Mouse (Mus musculus) layer of hippocampus, postnatal 14 days (tissue): Measurements from ENCODE around the gene Rab15. TPM values are rescaled to one million over a fixed set of nuclear protein-coding genes. Genes with fewer than 3 reads are reported as not detected.

Experiments
- DNase-seq, 2 experiments: peaks; one replicate each; pipeline ENCODE4 v3.0.0; 2021 to 2022; ENCODE audit warnings: low spot score in 2 of 2, mixed read lengths in 1 of 2
- total RNA-seq, 2 experiments: library from RNA; stranded (reverse); gene quantifications; 2 replicates each; pipeline ENCODE4 v1.2.3; 2021

Gene Rab15
- total RNA-seq, 2 experiments from 2014 or later: 172 to 176 TPM

DNA sequence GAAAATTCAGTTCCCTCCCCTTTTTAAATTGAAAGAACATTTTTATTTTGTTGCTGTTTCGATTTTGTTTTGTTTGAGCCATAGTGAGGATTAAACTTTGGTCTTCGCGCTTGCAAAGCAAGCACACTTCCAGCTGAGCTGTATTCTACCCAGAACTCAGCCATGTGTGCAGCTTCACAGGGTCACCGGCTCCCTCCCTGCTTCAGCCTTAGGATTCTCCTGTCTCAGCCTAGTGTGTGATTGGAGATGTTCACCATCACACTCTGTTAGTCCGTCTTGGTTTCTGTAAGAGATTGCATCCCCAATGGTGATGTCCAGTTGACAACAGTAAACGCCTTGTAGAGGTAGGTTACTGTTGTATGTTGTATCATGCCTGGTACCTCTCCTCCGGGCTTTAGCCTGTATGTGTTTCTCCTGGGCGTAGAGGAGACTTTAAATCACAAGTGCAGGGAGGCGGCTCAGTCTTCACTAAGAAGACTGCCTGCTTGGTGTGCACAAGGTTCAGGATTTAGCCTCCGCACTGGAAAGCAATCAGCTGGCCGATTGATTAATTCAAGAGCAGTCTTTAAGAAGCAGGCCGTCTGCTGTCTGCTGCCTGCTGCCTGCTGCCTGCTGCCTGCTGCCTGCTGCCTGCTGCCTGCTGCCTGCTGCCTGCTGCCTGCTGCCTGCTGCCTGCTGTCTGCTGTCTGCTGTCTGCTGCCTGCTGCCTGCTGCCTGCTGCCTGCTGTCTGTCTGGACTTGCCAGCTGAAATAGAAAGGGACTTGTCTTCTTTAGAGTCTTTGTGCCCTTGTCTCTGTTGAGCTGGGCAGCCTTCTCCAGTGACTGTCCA lies 41.9 kb downstream of the Rab15 start:
- DNase-seq: peak; percentile 20 to 40

DNA sequence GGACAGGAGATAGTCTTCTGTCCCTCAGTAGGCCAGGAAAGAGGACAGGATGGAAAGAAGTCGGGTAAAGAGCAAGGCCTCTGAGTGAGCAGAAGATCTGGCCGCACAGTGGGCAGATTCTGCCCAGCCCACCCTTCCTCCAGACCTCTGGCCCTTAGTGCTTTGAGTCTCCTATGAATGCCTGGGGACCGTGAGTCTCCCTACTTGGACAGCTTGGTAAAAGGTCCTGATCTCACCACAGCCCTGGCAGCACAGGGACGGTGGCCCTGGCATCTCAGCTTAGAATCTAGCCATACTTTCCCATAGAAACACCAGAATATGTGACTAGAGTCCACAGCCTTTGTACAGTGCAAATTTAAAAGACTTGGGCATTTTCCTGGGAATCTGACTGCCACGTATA lies 42.8 kb downstream of the Rab15 start:
- no peak for DNase-seq

DNA sequence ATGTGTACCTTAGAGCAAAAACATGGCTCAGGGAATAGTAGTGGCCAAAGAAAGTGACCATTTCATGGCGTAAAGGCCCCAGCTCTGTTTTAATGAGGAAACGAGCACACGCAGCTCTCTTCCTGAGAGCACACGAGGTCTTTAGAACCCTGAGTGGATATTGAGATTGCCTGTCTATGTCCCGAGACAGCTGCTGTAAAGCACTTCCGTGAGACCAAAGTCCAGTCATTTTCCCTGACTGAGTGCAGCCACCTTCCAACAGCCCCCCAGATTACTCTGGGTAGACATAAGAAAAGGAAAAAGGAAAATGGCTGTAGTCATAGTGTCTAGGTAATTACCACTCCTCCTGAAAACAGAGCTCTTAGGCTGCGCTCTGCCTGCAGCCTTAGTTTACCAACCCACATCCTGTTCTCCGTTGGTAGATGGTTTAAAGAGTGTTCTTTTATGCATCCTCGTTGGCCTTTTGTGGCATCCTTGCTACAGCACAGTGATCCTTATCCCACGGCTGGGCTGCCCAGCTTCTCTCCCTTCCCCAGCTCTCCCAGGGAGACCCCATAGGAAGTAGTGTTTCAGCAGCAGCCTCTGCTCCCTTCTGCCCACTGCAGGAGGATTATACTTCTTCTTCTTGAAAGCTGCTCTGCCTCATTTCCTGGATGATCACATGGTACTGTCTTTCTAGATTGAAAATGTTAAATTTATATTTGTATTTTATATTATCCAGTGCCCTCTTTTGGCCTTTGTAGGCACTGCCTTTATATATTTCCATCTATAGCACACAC lies 44.2 kb downstream of the Rab15 start:
- no peak for DNase-seq

DNA sequence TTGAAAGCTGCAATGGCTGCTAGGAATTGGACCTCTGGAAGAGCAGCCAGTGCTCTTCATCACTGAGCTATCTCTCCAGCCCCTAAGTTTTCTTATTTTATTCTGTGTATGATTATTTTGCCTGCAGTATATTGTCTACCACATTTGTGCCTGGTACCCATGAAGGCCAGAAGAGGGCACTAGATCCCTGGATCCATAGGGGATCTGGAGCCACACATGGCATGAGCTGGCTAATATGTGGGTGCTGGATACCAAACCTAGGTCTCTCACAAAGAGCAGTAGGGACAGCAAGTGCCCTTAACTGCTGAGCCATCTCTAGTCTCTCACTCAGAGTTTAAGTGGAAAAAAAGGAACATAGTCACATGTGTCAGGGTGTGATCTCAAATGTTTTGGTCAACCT lies 44.9 kb downstream of the Rab15 start:
- no peak for DNase-seq

DNA sequence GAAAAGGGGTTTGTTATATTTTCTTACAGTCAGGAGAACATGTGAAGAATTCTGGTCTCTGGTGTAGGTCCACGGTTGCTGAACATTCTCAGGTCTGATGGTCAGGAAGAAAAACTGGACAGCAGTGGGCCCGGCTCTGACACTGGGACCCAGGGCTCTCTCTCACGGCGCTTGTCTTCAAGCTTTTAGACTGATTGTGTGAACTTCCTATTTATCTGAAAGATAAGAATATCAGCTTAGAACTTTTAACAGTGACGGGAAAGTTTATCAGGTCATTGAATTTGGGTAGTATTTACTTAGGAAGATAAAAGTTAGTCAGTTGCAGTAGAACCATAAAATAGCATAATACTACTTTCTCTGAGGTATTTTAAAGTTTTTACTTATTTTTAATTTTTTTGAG lies 45.8 kb downstream of the Rab15 start:
- DNase-seq: no peak

DNA sequence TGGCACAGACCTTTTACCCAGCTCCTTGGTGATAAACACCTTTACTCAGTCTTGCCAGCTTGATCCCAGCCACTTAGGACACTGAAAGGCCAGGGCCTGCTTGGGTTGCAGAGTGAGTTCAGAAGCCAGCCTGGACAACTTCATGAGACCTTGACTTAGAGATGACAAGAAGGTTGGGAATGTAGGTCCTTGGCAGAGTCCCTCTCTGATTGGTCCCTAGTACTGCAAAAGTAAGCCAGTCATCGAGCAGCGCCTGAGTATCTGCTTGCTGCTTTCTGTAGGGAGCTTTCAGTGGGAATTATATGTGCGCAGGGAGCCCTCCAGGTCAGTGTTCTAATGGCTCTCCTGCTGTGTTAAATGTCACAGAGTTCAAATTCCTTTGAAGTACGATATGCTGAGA lies 47.6 kb downstream of the Rab15 start:
- no peak for DNase-seq

DNA sequence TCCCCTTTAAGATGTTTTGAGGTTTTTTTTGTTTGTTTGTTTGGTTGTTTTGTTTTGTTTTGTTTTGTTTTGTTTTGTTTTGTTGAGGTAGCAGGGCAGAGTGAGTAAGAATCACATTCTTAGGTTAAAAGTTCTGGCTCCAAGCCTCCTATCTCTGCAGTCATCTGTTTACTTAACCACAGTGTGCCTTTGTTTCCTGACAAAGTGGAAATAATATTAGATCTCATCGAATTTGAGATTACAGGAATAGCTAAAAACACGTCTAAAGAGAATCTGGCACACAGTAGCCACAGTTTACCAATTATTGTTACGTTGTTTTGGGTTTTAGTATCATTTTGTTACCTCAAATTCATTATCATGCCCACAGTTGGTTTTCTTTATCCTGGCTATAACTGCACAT lies 48.1 kb downstream of the Rab15 start:
- DNase-seq: no peak

DNA sequence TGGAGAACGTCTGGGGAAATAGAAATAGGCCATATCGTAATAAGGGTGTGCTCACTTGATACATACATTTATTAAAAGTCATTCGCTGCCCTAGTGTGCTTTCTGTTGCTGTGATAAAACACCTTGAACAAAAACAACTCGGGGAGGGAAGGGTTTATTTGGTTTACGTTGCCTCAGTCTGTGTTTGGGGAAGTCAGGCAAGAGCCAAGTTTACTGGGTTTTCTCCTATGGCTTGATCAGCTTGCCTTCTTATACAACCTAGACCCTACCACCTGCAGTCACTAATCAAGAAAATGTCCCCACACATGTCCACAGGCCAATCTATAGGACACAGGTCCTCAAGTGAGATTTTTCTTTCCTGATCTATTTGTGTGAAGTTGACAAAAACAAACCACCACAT lies 51.2 kb downstream of the Rab15 start:
- no peak for DNase-seq

DNA sequence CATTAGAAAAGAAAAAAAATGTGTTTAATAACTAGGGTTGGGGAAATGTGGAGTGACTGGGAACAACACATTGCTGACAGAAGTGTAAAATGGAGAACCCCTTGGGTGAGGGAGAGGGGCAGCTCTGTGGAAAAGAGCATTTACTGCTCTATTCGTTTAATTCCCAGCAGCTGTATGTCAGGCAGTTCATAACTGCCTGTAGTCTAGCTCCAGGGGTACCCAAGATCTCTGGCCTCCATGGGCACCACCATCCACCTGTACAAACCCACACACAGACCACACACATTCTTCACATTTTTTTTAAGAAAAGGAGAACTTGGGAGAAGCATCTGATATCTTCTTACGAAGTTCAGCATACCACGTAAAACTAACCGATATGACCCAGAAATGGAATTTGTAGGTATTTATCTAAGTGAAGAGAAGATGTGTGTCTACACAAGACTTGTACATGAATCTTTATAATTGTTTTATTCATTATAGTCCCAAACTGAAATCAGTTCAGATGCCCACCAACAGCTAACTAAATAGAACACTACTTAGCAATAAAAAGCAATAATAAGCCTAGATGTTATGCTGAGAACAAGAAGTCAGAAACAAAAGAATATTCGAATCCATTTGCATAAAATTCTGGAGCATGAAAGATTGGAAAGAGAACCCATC lies 51.7 kb downstream of the Rab15 start:
- DNase-seq: no peak

DNA sequence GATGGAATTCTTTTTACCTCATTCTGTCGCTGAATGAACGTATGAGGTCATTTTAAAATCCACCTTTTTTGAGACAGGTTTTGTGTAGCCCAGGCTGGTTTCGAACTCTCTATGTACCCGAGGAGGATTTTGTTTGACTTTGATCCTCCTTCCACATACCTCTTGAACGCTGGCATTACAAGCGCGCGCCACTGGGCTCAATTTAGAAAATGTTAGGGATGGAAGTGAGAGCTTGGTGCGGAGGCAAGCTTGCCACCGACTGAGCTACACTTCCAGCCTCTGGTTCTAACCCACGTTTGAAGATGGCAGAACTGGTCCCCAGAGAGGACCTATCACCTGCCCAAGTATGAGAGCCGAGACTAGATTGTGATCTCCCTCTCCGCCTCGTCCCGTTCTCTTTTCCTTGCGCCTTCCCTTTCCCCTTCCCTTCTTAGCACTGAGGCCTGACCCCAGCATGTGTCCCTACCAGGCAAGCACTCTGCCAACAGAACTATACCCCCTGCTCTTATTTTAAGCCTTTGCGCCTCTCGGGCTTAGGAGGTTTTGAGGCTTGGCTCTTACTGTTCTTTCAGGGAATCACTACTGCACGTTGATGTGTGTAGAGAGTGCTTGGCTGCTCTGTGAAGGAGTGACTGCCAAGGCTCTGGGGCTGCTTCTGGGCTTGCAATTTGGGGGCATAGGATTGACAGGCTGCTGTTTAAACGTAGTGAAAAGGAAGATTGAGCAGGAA lies 56.6 kb downstream of the Rab15 start:
- DNase-seq: peak in 1 of 2 experiments; percentile 22

DNA sequence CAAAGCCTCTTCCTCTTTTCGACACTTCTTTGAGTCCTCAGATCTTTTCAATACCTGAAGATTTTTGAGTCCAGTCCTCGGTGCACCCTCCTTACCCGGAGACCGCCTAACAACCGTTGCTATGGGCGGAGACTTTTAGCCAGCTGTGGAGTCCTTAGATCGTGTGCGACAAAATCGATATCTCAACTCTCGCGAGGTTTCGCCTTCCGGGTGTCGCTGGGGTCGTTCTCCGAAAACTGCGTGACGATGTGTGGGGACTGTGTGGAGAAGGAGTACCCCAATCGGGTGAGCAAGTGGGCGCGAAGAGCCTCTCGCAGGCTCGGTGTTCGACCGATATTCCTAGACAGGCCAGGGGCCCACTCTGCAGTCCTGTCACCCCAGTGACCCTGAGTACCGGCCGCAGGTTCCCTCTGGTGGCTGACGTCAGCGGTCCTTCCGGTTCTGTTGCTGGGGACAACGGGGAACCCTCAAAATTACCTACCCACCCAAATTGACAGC lies 57.3 kb downstream of the Rab15 start, which contains the start of the genes Churc1 and Fntb:
TSS of gene Churc1 (plus strand) at position 185 of the 498 bp plus-strand sequence.
TSS of gene Fntb (plus strand) at position 236 of the 498 bp plus-strand sequence.
- DNase-seq: peak; percentile 88

DNA sequence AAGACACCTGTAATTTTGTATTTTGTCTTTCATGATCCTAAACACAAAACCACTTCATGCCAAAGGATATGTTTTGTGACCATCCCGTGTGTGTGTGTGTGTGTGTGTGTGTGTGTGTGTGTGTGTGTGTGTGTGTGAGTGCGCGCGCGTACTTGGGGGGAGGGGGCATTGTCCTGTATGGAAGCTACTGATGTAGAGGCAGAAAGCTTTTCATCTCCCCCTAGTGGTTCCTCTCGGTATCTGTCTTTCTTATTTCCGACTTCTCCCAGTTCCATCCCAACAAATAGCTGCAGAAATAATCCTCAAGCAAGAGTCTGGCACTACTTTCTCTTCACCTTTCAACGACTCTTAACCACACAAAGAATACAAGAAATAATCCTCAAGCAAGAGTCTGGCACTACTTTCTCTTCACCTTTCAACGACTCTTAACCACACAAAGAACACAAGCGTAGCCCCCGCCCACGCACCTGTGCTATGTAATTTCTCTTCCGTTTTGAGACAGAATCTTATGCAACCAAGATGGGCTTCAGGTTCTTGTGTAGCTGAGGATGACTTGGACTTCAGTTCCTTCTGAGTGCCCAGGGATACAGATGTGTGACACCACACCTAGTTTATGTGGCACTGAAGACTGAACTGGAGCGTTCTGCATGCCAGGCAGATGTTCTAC lies 69.9 kb downstream of the Rab15 start:
- peak in 1 of 2 experiments; percentile 78 for DNase-seq

DNA sequence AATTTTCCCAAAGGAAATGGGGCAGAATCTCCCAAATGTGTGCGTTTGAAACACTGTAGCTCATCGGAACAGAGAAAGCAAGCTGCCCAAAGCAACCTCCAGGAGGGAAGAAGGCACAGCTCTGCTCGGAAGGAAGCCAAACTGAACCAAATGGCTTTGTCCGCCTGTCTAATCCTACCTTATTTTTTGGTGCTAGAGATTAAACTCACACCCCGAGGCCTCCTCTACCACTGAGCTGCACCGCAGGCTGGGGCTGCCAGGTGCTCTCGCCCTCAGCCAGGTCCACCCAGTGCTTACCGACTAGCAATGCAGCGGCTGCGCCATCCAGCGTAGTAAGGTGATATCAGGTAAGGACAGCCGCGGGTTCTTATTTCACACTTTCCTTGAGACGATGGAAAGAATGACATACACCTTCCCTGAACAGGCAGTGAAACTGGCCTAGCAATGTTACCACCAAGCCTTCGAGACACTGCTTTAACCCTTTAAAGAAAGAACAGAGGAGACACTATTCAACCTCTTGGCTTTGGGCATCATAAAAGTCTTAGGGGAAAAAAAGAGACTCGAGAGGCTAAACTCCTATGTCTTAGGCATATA lies 71.7 kb downstream of the Rab15 start:
- DNase-seq: no peak

Other genes starting within 250 kb of the Rab15 start
- gene Sptb, start 112.4 kb downstream of the Rab15 start, total RNA-seq: 10 to 100 TPM; 86.2 to 86.6 TPM
- gene Churc1, start 57.4 kb downstream of the Rab15 start, total RNA-seq: 10 to 100 TPM; 40.5 to 41.4 TPM
- 10 to 100 TPM; 23.9 to 26.8 TPM for gene Fntb, start 57.3 kb downstream of the Rab15 start, total RNA-seq
- under 1 TPM; 0.39 to 0.45 TPM for gene Gpx2, start 27.4 kb downstream of the Rab15 start, total RNA-seq
- 10 to 100 TPM; 67.4 to 75.9 TPM for gene Max, start 139.3 kb upstream of the Rab15 start, total RNA-seq